Mouse (Mus musculus): ENCODE results near the gene Dnase2b.

Gene Dnase2b

GRCm38 (mm10) chr3:146615496-146615895 is at the start of gene Dnase2b:
Gene Dnase2b (minus strand): TSS chr3:146615596.
- DNase-seq: no peak

GRCm38 (mm10) chr3:146661907-146662306 is 46.5 kb upstream of the Dnase2b start:
- no peak for DNase-seq

- DNase-seq: no peak
Observed at GRCm38 (mm10) chr3:146661001-146661400, 45.6 kb upstream of the Dnase2b start.

GRCm38 (mm10) chr3:146659321-146659720 is 43.9 kb upstream of the Dnase2b start:
- DNase-seq: no peak

GRCm38 (mm10) chr3:146658061-146658639 is 42.8 kb upstream of the Dnase2b start:
- DNase-seq: no peak

- DNase-seq: no peak
Observed at GRCm38 (mm10) chr3:146657433-146657832, 42.0 kb upstream of the Dnase2b start.

- DNase-seq: no peak
Observed at GRCm38 (mm10) chr3:146655111-146655577, 39.7 kb upstream of the Dnase2b start.

- no peak for DNase-seq
Observed at GRCm38 (mm10) chr3:146653692-146654091, 38.3 kb upstream of the Dnase2b start.

- no peak for DNase-seq
Observed at GRCm38 (mm10) chr3:146652431-146652830, 37.0 kb upstream of the Dnase2b start.

- DNase-seq: no peak
Observed at GRCm38 (mm10) chr3:146651217-146651616, 35.8 kb upstream of the Dnase2b start, which contains the start of gene 4930503B20Rik. Gene 4930503B20Rik (minus strand): TSS chr3:146651317.

GRCm38 (mm10) chr3:146650716-146651115 is 35.3 kb upstream of the Dnase2b start:
- no peak for DNase-seq

- no peak for DNase-seq
Observed at GRCm38 (mm10) chr3:146649311-146649894, 34.0 kb upstream of the Dnase2b start.

GRCm38 (mm10) chr3:146641818-146642427 is 26.5 kb upstream of the Dnase2b start:
- peak; percentile 8 to 61 for DNase-seq

GRCm38 (mm10) chr3:146632506-146632905 is 17.1 kb upstream of the Dnase2b start:
- DNase-seq: no peak

- no peak for DNase-seq
Observed at GRCm38 (mm10) chr3:146628227-146628982, 13.0 kb upstream of the Dnase2b start.

GRCm38 (mm10) chr3:146625766-146626165 is 10.4 kb upstream of the Dnase2b start:
- DNase-seq: no peak

GRCm38 (mm10) chr3:146621966-146622365 is 6.6 kb upstream of the Dnase2b start:
- DNase-seq: no peak

- DNase-seq: no peak
Observed at GRCm38 (mm10) chr3:146620555-146621249, 5.3 kb upstream of the Dnase2b start.

- no peak for DNase-seq
Observed at GRCm38 (mm10) chr3:146620101-146620500, 4.7 kb upstream of the Dnase2b start.

GRCm38 (mm10) chr3:146618357-146618756 is 3.0 kb upstream of the Dnase2b start:
- DNase-seq: no peak

GRCm38 (mm10) chr3:146617946-146618345 is 2.5 kb upstream of the Dnase2b start:
- DNase-seq: no peak

- no peak for DNase-seq
Observed at GRCm38 (mm10) chr3:146616533-146617283, 1.3 kb upstream of the Dnase2b start.

All from lung, postnatal 4 days (tissue).